In the genomic region with DNA sequence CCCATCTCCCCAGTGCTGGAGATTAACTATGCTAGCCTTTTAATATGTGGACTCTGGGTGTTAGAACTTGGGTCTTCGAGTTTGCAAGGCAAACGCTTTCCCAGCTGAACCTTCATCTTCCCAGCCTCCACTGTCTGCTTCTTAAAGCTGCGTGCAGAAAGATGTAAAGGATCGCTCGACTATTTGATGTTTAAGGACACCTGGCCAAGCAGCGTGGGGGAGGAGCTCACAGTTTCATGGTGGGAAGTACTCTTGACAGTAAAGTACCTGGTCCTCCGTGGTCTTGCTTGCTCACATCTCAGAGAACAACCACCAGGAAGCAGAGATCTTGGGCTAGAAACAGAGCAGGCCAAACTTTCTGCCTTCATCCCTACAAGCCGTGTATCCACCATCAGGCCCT, we compare ENCODE assay signal across 9 mouse cellular contexts.
"Had no signal": no experiment of that assay in that cellular context is flagged by ENCODE, and none has a peak within 500 bp of the region (broad histone marks: within the 10 kb centered on the region; RNA-seq: fewer than 3 reads in every experiment).

No protein-coding gene starts in this region.

- H3K36me3 ChIP-seq: neural tube, embryonic 12.5 days; neural tube, embryonic 13.5 days; neural tube, embryonic 15.5 days; stomach, embryonic 15.5 days had no signal

- H3K27me3 ChIP-seq: neural tube, embryonic 13.5 days; neural tube, embryonic 15.5 days; stomach, embryonic 15.5 days had no signal

- H3K4me3 ChIP-seq: myocyte; neural tube, embryonic 12.5 days; neural tube, embryonic 13.5 days; neural tube, embryonic 15.5 days; stomach, embryonic 15.5 days had no signal

- DNase-seq: retina, postnatal 1 day; right cerebral cortex, postnatal 4 days; spleen, adult 18-20 months had no signal

- H3K27ac ChIP-seq: neural tube, embryonic 12.5 days; neural tube, embryonic 13.5 days; neural tube, embryonic 15.5 days; stomach, embryonic 15.5 days; stomach, postnatal 0 days had no signal

- H3K4me1 ChIP-seq: neural tube, embryonic 15.5 days had no signal
